Mouse (Mus musculus): ENCODE measurements around the gene Gsc2.

Gene Gsc2

DNA sequence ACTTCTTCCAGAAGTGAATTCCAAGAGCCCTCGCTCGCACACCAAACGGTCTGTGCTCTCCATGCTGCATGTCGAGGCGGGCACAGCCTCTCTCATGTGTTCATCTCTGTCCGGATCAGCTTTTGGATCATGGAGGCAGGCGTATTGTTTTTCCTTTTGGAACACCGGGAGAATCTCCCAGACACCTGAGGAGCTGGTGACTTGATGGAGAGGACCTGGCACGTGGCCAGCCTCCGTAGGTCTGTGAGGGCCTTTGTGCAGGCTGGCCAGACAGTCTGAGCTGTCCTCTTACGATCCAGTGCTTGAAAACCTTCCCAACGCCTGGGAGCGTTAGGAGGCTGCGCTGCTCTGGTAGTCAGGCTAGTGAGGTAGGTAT lies 7.3 kb upstream of the Gsc2 start:
- no peak for DNase-seq (ENCODE audit: low spot score in 2 of 2)

- DNase-seq (ENCODE audit: low spot score in 2 of 2): peak; percentile 85 to 92
Observed at GRCm38 (mm10) chr16:17921325-17922162, 6.7 kb upstream of the Gsc2 start.

DNA sequence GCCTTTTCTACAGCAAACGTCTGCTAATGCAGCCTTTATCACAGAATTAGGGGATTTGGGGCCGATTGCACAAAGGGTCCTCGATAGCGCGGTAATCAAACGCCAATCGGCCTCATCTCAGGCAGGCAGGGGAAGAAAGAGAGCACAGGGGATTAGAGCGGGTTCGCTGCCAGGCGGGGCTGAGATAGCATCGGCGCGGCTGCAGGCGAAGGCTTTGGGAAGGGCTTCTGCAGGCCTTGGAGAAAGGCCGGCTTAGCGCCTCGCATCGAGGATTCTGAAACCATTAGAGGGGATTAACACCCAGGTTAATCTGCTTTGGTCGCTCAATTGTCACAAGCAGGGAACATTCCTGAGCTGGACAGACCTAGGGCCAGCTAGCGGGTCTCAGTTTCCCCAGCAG lies 5.7 kb upstream of the Gsc2 start:
- no peak for DNase-seq (ENCODE audit: low spot score in 2 of 2)

- DNase-seq (ENCODE audit: low spot score in 2 of 2): peak; percentile 69 to 80
Observed at GRCm38 (mm10) chr16:17911052-17911595, 3.7 kb downstream of the Gsc2 start, which contains the start of gene Ess2. Ess2 (minus strand) TSS chr16:17911348.

GRCm38 (mm10) chr16:17898462-17898861 lies 16.4 kb downstream of the Gsc2 start, which contains the start of the genes Dgcr2 and Tssk2:
Dgcr2 (minus strand) TSS chr16:17898562.
Tssk2 (plus strand) TSS chr16:17898637.
- DNase-seq (ENCODE audit: low spot score in 2 of 2): no peak

- no peak for DNase-seq (ENCODE audit: low spot score in 2 of 2)
Observed at GRCm38 (mm10) chr16:17896091-17896490, 18.8 kb downstream of the Gsc2 start.

DNA sequence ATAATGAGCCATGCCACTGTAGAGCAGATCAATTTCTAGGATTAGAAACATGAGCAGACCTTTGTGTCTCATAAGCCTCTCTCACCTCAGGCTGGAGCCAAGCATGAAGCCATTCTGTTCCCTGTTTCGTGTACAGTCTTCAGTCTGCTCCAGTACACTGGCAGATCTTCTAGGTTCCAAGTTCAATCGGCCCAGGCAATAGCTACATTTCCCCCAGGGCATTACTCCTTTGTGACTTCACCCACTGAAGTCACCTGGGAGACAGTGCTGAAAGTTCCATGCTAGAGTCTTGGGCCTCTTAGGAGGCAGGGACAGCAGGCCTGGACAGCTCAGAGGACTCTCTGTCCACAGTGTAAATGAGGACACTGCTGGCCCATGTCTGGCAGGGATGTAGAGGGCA lies 20.9 kb downstream of the Gsc2 start, which contains the start of gene Tssk1:
Gene Tssk1, plus strand, starts transcription at position 301 of the 400 bp plus-strand sequence.
- no peak for DNase-seq (ENCODE audit: low spot score in 2 of 2)

- no peak for DNase-seq (ENCODE audit: low spot score in 2 of 2)
Observed at GRCm38 (mm10) chr16:17892606-17893005, 22.3 kb downstream of the Gsc2 start.

DNA sequence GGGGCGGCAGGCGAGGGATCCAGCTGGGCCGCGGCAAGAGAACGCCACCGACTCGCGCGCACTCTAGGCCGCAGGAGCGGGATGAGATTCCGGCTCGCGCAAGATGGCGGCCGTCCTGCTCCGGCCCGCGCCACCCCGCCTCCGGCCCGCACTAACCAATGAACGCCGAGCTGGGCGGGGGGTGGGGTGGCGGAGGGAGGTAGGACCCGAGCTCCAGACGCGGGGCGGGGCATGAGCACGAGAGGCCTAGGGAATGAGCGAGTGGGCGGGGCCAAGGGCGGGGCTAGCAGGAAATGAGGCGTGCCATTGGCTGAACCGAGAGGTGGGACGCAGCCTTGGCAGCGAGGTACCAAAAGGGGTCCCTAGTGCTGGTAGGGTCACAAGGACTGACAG lies 23.3 kb downstream of the Gsc2 start, which contains the start of gene Gm20518:
Gene Gm20518, minus strand, starts transcription at position 105 of the 393 bp plus-strand sequence.
- DNase-seq (ENCODE audit: low spot score in 2 of 2): peak; percentile 99

GRCm38 (mm10) chr16:17890917-17891566 lies 23.8 kb downstream of the Gsc2 start:
- DNase-seq (ENCODE audit: low spot score in 2 of 2): peak; percentile 66 to 69

DNA sequence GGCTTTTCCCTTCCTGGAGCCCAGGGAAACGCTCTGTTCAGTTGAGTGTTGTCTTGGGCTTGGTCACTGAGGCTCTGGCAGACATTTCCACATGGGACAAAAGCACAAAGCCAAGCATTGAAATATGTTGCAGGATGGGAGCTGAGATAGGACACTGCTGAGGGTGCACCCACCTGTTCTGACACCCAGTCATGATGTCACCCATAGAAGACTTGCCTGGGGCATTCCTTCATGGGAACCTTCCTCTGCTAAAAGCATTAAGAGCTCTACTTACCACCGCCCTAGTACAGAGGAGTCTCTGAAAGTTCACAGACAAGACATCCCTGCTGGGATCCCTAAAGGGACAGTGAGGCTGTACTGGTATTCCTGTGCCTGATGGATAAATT lies 24.5 kb downstream of the Gsc2 start:
- DNase-seq (ENCODE audit: low spot score in 2 of 2): no peak

- no peak for DNase-seq (ENCODE audit: low spot score in 2 of 2)
Observed at GRCm38 (mm10) chr16:17889689-17890341, 25.0 kb downstream of the Gsc2 start.

DNA sequence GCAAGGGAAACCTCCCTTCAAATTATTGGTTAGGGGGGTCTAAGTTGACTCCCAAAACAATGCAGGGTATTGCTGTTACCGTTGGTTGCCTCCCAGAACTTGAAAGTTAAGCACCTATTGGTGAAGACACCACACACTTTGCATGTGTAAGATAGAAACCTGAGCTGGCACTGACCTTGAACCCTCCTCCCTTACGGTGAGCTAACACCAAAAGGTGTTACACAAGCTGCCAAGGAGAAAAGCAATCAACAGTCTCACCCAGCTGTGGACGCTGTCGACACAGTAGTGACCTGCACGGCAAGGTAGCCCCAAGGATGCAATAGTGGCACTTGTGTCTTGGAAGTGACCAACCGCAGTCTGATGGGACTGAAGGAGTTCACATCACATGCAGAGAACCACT lies 30.7 kb downstream of the Gsc2 start:
- no peak for DNase-seq (ENCODE audit: low spot score in 2 of 2)

- no peak for DNase-seq (ENCODE audit: low spot score in 2 of 2)
Observed at GRCm38 (mm10) chr16:17882196-17882595, 32.7 kb downstream of the Gsc2 start.

DNA sequence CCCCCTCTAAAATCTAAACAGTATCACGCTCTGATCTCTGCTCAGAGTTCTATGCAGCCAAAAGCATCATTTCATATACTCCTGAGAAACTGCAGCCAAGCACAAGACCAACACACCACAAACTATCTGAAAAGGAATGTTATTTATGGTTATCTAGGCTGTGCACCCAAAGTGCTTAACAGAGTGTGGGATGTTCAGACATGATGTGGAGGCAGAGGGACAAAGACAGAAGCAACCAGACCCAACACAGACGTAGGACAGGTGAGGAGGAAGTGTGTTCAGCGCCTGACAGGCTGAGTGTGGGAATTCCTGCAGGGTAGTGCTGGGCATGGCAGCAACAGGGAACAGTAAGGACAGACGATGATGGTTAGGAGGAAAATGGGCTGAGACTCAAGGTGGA lies 35.3 kb downstream of the Gsc2 start:
- DNase-seq (ENCODE audit: low spot score in 2 of 2): no peak

- no peak for DNase-seq (ENCODE audit: low spot score in 2 of 2)
Observed at GRCm38 (mm10) chr16:17876096-17876495, 38.8 kb downstream of the Gsc2 start.

DNA sequence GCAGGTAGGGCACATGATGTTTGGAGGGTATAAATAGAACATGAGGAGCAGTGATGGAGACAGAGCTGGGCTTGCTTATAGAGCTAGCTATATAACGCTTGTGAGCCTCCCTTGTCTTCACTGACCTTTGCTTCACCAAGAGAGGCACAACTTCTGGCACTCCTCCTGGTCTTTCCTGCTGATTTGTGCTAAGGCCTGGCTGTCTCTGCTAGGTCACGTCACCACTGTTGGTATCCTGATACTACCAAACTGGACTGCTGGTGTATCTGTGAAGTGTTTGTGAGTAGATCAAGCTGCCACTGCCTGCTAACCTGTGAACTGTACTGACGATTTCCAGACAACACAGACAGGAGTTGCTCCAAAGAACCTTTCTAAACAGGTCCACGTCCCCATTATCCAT lies 39.7 kb downstream of the Gsc2 start:
- no peak for DNase-seq (ENCODE audit: low spot score in 2 of 2)

DNA sequence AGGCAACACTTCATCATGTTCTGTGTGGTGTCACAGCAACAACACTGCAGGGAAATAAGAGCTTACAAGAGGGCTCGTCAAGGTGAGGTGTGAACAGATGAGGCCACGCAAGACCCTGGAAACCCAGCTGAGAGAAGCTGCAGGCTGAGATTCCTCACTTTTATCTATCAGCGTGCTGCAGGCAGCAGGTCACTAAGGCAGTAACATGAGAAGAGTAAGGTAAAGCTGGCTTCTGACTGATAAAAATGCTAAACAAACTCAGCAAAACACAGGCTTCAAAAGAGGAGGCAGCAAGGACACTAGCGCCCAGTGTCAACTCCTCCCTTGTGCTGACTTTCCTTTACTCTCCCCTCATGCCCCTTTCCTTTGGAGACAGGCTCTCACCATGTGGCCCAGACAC lies 41.9 kb downstream of the Gsc2 start:
- no peak for DNase-seq (ENCODE audit: low spot score in 2 of 2)

GRCm38 (mm10) chr16:17871248-17871647 lies 43.6 kb downstream of the Gsc2 start:
- DNase-seq (ENCODE audit: low spot score in 2 of 2): no peak

- DNase-seq (ENCODE audit: low spot score in 2 of 2): no peak
Observed at GRCm38 (mm10) chr16:17865770-17866169, 49.1 kb downstream of the Gsc2 start.

GRCm38 (mm10) chr16:17865293-17865692 lies 49.6 kb downstream of the Gsc2 start:
- no peak for DNase-seq (ENCODE audit: low spot score in 2 of 2)
